Mouse (Mus musculus) MN1 (cell line): ENCODE data around the gene Cth.
A peak's percentile ranks its signal among the peaks of the same experiment; 100 is the strongest.

Experiments used
- DNase-seq: peaks from one replicate; pipeline ENCODE4 v3.0.0-alpha.2; 2016; ENCODE audit warnings: low spot score

Cth gene

GRCm38 (mm10) chr3:157910262-157910661 is 14.6 kb downstream of the Cth start:
- no peak for DNase-seq

- no peak for DNase-seq
Observed at GRCm38 (mm10) chr3:157908166-157908565, 16.7 kb downstream of the Cth start.

GRCm38 (mm10) chr3:157901721-157902120 is 23.2 kb downstream of the Cth start:
- DNase-seq, result no peak

GRCm38 (mm10) chr3:157899986-157900385 is 24.9 kb downstream of the Cth start:
- no peak for DNase-seq

- DNase-seq, result no peak
Observed at GRCm38 (mm10) chr3:157897645-157898044, 27.2 kb downstream of the Cth start.

- no peak for DNase-seq
Observed at GRCm38 (mm10) chr3:157891819-157892218, 33.1 kb downstream of the Cth start.

GRCm38 (mm10) chr3:157884081-157884643 is 40.7 kb downstream of the Cth start:
- no peak for DNase-seq

GRCm38 (mm10) chr3:157883085-157883484 is 41.8 kb downstream of the Cth start:
- DNase-seq, result no peak

GRCm38 (mm10) chr3:157881992-157882391 is 42.9 kb downstream of the Cth start:
- DNase-seq, result no peak

- no peak for DNase-seq
Observed at GRCm38 (mm10) chr3:157880983-157881382, 43.9 kb downstream of the Cth start.

GRCm38 (mm10) chr3:157877847-157878246 is 47.0 kb downstream of the Cth start:
- DNase-seq, result no peak

GRCm38 (mm10) chr3:157876439-157877156 is 48.3 kb downstream of the Cth start:
- DNase-seq, result peak; percentile 63

- DNase-seq, result no peak
Observed at GRCm38 (mm10) chr3:157872897-157873296, 52.0 kb downstream of the Cth start.

GRCm38 (mm10) chr3:157867836-157868235 is 57.0 kb downstream of the Cth start:
- no peak for DNase-seq

- no peak for DNase-seq
Observed at GRCm38 (mm10) chr3:157866251-157866650, 58.6 kb downstream of the Cth start.

- no peak for DNase-seq
Observed at GRCm38 (mm10) chr3:157865848-157866247, 59.0 kb downstream of the Cth start.

GRCm38 (mm10) chr3:157865431-157865830 is 59.4 kb downstream of the Cth start:
- no peak for DNase-seq

- DNase-seq, result no peak
Observed at GRCm38 (mm10) chr3:157852806-157853205, 72.1 kb downstream of the Cth start.

GRCm38 (mm10) chr3:157848503-157848902 is 76.4 kb downstream of the Cth start:
- DNase-seq, result peak; percentile 38

GRCm38 (mm10) chr3:157847338-157848284 is 77.3 kb downstream of the Cth start:
- DNase-seq, result peak; percentile 86
